Mouse (Mus musculus): ENCODE measurements around the gene Tpx2. TPM values are rescaled to one million over a fixed set of nuclear protein-coding genes. Genes with fewer than 3 reads are reported as not detected.
A peak's percentile ranks its signal among the peaks of the same experiment; 100 is the strongest.

Tpx2 gene
- polyA plus RNA-seq, 1 experiment from 2014 or later, result 101 TPM

- H3K27ac ChIP-seq (ENCODE audit: low read length), result no peak overlapping the region
- no peaks in the 10 kb centered on the region for H3K4me1 ChIP-seq (replicated peaks; ENCODE audit: control insufficient read depth, insufficient read depth, low read length)
- no peak for ATAC-seq (ENCODE audit: low read depth)
- H3K9ac ChIP-seq (ENCODE audit: low read length), result no peak overlapping the region
- no peak overlapping the region for H3K4me2 ChIP-seq (ENCODE audit: low read depth, low read length)
- H3K36me3 ChIP-seq (ENCODE audit: control insufficient read depth, insufficient read depth, low read length), result no peaks in the 10 kb centered on the region
- H3K9me3 ChIP-seq (ENCODE audit: control insufficient read depth, low read length), result no peaks in the 10 kb centered on the region
- 59% methylated on average over 3 of the region's 3 CpGs for WGBS
- no peak overlapping the region for H3K4me3 ChIP-seq (ENCODE audit: low read length)
- no peaks in the 10 kb centered on the region for H3K27me3 ChIP-seq (ENCODE audit: control insufficient read depth, insufficient read depth, low read depth, low read length)
Measured at GRCm38 (mm10) chr2:152842741-152843140, 5.0 kb upstream of the Tpx2 start.

- 10% methylated on average over 3 of the region's 3 CpGs for WGBS
- H3K4me1 ChIP-seq (replicated peaks; ENCODE audit: control insufficient read depth, insufficient read depth, low read length), result peaks cover 15% of the 10 kb centered on the region
- no peaks in the 10 kb centered on the region for H3K36me3 ChIP-seq (ENCODE audit: control insufficient read depth, insufficient read depth, low read length)
- H3K27me3 ChIP-seq (ENCODE audit: control insufficient read depth, insufficient read depth, low read depth, low read length), result no peaks in the 10 kb centered on the region
- H3K9ac ChIP-seq (ENCODE audit: low read length), result peak overlapping the region; percentile 45
- no peak; the same call in 1 of the 2 replicates for ATAC-seq (ENCODE audit: low read depth)
- H3K4me3 ChIP-seq (ENCODE audit: low read length), result peak overlapping the region; percentile 35
- peak overlapping the region; percentile 61 for H3K4me2 ChIP-seq (ENCODE audit: low read depth, low read length)
- H3K27ac ChIP-seq (ENCODE audit: low read length), result no peak overlapping the region; the same call in 1 of the 2 replicates
- H3K9me3 ChIP-seq (ENCODE audit: control insufficient read depth, low read length), result no peaks in the 10 kb centered on the region
Measured at GRCm38 (mm10) chr2:152847057-152847814, 528 bp upstream of the Tpx2 start.

GRCm38 (mm10) chr2:152848466-152848865 is 702 bp downstream of the Tpx2 start:
- ATAC-seq (ENCODE audit: low read depth), result no peak
- Histone ChIP-seq H3K27ac (ENCODE audit: low read length) (peak overlapping the region; percentile 86), H3K4me2 (ENCODE audit: low read depth, low read length) (peak overlapping the region; percentile 64), H3K4me1 (replicated peaks; ENCODE audit: control insufficient read depth, insufficient read depth, low read length) (peaks cover 15% of the 10 kb centered on the region), H3K27me3 (ENCODE audit: control insufficient read depth, insufficient read depth, low read depth, low read length) (no peaks in the 10 kb centered on the region), H3K9ac (ENCODE audit: low read length) (peak overlapping the region; percentile 85), H3K4me3 (ENCODE audit: low read length) (peak overlapping the region; percentile 97), H3K9me3 (ENCODE audit: control insufficient read depth, low read length) (no peaks in the 10 kb centered on the region), H3K36me3 (ENCODE audit: control insufficient read depth, insufficient read depth, low read length) (no peaks in the 10 kb centered on the region; the same call in 1 of the 2 replicates)
- WGBS, result 2% methylated on average over 2 of the region's 2 CpGs

GRCm38 (mm10) chr2:152859501-152859900 is 11.7 kb downstream of the Tpx2 start:
- no peak for ATAC-seq (ENCODE audit: low read depth)
- no peak overlapping the region for H3K4me3 ChIP-seq (ENCODE audit: low read length)
- H3K27me3 ChIP-seq (ENCODE audit: control insufficient read depth, insufficient read depth, low read depth, low read length), result no peaks in the 10 kb centered on the region

GRCm38 (mm10) chr2:152861891-152862290 is 14.1 kb downstream of the Tpx2 start:
- H3K4me2 ChIP-seq (ENCODE audit: low read depth, low read length), result no peak overlapping the region
- no peaks in the 10 kb centered on the region for H3K4me1 ChIP-seq (replicated peaks; ENCODE audit: control insufficient read depth, insufficient read depth, low read length)
- no peak overlapping the region for H3K9ac ChIP-seq (ENCODE audit: low read length)
- H3K36me3 ChIP-seq (ENCODE audit: control insufficient read depth, insufficient read depth, low read length), result peaks cover 21% of the 10 kb centered on the region
- no peak overlapping the region for H3K4me3 ChIP-seq (ENCODE audit: low read length)
- ATAC-seq (ENCODE audit: low read depth), result no peak
- no peaks in the 10 kb centered on the region for H3K9me3 ChIP-seq (ENCODE audit: control insufficient read depth, low read length)
- no peaks in the 10 kb centered on the region for H3K27me3 ChIP-seq (ENCODE audit: control insufficient read depth, insufficient read depth, low read depth, low read length)
- H3K27ac ChIP-seq (ENCODE audit: low read length), result no peak overlapping the region
- 80% methylated on average over 1 of the region's 1 CpGs for WGBS

More at GRCm38 (mm10) chr2:152859501-152859900, 11.7 kb downstream of the Tpx2 start:
- H3K9ac ChIP-seq (ENCODE audit: low read length), result no peak overlapping the region
- H3K4me1 ChIP-seq (replicated peaks; ENCODE audit: control insufficient read depth, insufficient read depth, low read length), result no peaks in the 10 kb centered on the region
- peaks cover 26% of the 10 kb centered on the region for H3K36me3 ChIP-seq (ENCODE audit: control insufficient read depth, insufficient read depth, low read length)
- no peak overlapping the region for H3K4me2 ChIP-seq (ENCODE audit: low read depth, low read length)
- H3K9me3 ChIP-seq (ENCODE audit: control insufficient read depth, low read length), result no peaks in the 10 kb centered on the region
- no peak overlapping the region for H3K27ac ChIP-seq (ENCODE audit: low read length)
- WGBS, result 91% methylated on average over 3 of the region's 3 CpGs

GRCm38 (mm10) chr2:152862638-152863037 is 14.9 kb downstream of the Tpx2 start:
- no peaks in the 10 kb centered on the region for H3K27me3 ChIP-seq (ENCODE audit: control insufficient read depth, insufficient read depth, low read depth, low read length)

GRCm38 (mm10) chr2:152863346-152863745 is 15.6 kb downstream of the Tpx2 start:
- no peak for ATAC-seq (ENCODE audit: low read depth)
- no peaks in the 10 kb centered on the region for H3K9me3 ChIP-seq (ENCODE audit: control insufficient read depth, low read length)
- H3K27me3 ChIP-seq (ENCODE audit: control insufficient read depth, insufficient read depth, low read depth, low read length), result no peaks in the 10 kb centered on the region
- no peak overlapping the region for H3K4me2 ChIP-seq (ENCODE audit: low read depth, low read length)
- no peak overlapping the region for H3K4me3 ChIP-seq (ENCODE audit: low read length)
- no peak overlapping the region for H3K9ac ChIP-seq (ENCODE audit: low read length)
- 91% methylated on average over 6 of the region's 6 CpGs for WGBS
- no peak overlapping the region for H3K27ac ChIP-seq (ENCODE audit: low read length)
- H3K36me3 ChIP-seq (ENCODE audit: control insufficient read depth, insufficient read depth, low read length), result peaks cover 20% of the 10 kb centered on the region
- no peaks in the 10 kb centered on the region for H3K4me1 ChIP-seq (replicated peaks; ENCODE audit: control insufficient read depth, insufficient read depth, low read length)

More at GRCm38 (mm10) chr2:152862638-152863037, 14.9 kb downstream of the Tpx2 start:
- no peak overlapping the region for H3K27ac ChIP-seq (ENCODE audit: low read length)
- H3K4me2 ChIP-seq (ENCODE audit: low read depth, low read length), result no peak overlapping the region
- H3K4me1 ChIP-seq (replicated peaks; ENCODE audit: control insufficient read depth, insufficient read depth, low read length), result no peaks in the 10 kb centered on the region
- ATAC-seq (ENCODE audit: low read depth), result no peak
- H3K36me3 ChIP-seq (ENCODE audit: control insufficient read depth, insufficient read depth, low read length), result peaks cover 20% of the 10 kb centered on the region
- 71% methylated on average over 3 of the region's 3 CpGs for WGBS
- H3K9me3 ChIP-seq (ENCODE audit: control insufficient read depth, low read length), result no peaks in the 10 kb centered on the region
- H3K9ac ChIP-seq (ENCODE audit: low read length), result no peak overlapping the region
- no peak overlapping the region for H3K4me3 ChIP-seq (ENCODE audit: low read length)

- ATAC-seq (ENCODE audit: low read depth), result no peak
- WGBS, result 88% methylated on average over 3 of the region's 3 CpGs
Measured at GRCm38 (mm10) chr2:152878239-152878638, 30.5 kb downstream of the Tpx2 start.

GRCm38 (mm10) chr2:152880898-152881297 is 33.1 kb downstream of the Tpx2 start:
- Histone ChIP-seq H3K4me2 (ENCODE audit: low read depth, low read length) (no peak overlapping the region), H3K4me1 (replicated peaks; ENCODE audit: control insufficient read depth, insufficient read depth, low read length) (no peaks in the 10 kb centered on the region), H3K27me3 (ENCODE audit: control insufficient read depth, insufficient read depth, low read depth, low read length) (no peaks in the 10 kb centered on the region), H3K36me3 (ENCODE audit: control insufficient read depth, insufficient read depth, low read length) (peaks cover 57% of the 10 kb centered on the region), H3K27ac (ENCODE audit: low read length) (no peak overlapping the region), H3K9ac (ENCODE audit: low read length) (no peak overlapping the region), H3K4me3 (ENCODE audit: low read length) (no peak overlapping the region), H3K9me3 (ENCODE audit: control insufficient read depth, low read length) (no peaks in the 10 kb centered on the region)
- no peak for ATAC-seq (ENCODE audit: low read depth)
- 87% methylated on average over 13 of the region's 13 CpGs for WGBS

More at GRCm38 (mm10) chr2:152878239-152878638, 30.5 kb downstream of the Tpx2 start:
- Histone ChIP-seq H3K4me1 (replicated peaks; ENCODE audit: control insufficient read depth, insufficient read depth, low read length) (no peaks in the 10 kb centered on the region), H3K4me3 (ENCODE audit: low read length) (no peak overlapping the region), H3K27me3 (ENCODE audit: control insufficient read depth, insufficient read depth, low read depth, low read length) (no peaks in the 10 kb centered on the region), H3K9me3 (ENCODE audit: control insufficient read depth, low read length) (no peaks in the 10 kb centered on the region), H3K9ac (ENCODE audit: low read length) (no peak overlapping the region), H3K36me3 (ENCODE audit: control insufficient read depth, insufficient read depth, low read length) (peaks cover 42% of the 10 kb centered on the region), H3K4me2 (ENCODE audit: low read depth, low read length) (no peak overlapping the region), H3K27ac (ENCODE audit: low read length) (no peak overlapping the region)
